Mouse (Mus musculus) limb, embryonic 10.5 days (tissue): ENCODE data around the gene Kalrn. TPM values are rescaled to one million over a fixed set of nuclear protein-coding genes. Genes with fewer than 3 reads are reported as not detected.

ENCODE experiments used
- DNase-seq: peaks from one replicate; pipeline ENCODE4 v3.0.0-alpha.2; 2017; ENCODE audit warnings: low spot score
- H3K27ac ChIP-seq: fragments of 300-500 bp; sonication (generic); 2 replicates; pipeline ENCODE4 v1.5.1; 2016; ENCODE audit warnings: mild to moderate bottlenecking
- H3K27me3 ChIP-seq: fragments of 300-500 bp; sonication (generic); 2 replicates; pipeline ENCODE4 v1.6.1; 2016; ENCODE audit warnings: low read depth, mild to moderate bottlenecking; ENCODE audit not compliant: poor library complexity, severe bottlenecking
- H3K36me3 ChIP-seq: fragments of 300-500 bp; sonication (generic); 2 replicates; pipeline ENCODE4 v1.6.1; 2016; ENCODE audit warnings: mild to moderate bottlenecking, moderate library complexity
- H3K4me1 ChIP-seq: fragments of 300-500 bp; sonication (generic); 2 replicates; pipeline ENCODE4 v1.6.1; 2016
- H3K4me3 ChIP-seq: fragments of 300-500 bp; sonication (generic); 2 replicates; pipeline ENCODE4 v1.5.1; 2016; ENCODE audit warnings: mild to moderate bottlenecking, moderate library complexity
- H3K9me3 ChIP-seq: fragments of 300-500 bp; sonication (generic); replicated peaks from 2 replicates; pipeline ENCODE4 v1.6.1; 2016; ENCODE audit warnings: mild to moderate bottlenecking
- WGBS: fragments of 180-500 bp; shearing (Covaris S2); methylation state at CpG from one replicate; pipeline ENCODE4 v1.1.7; 2016; 5-methylcytosine and 5-hydroxymethylcytosine counted together
- polyA plus RNA-seq: library from polyadenylated mRNA; unstranded; fragments of >200 nt; fragmentation: Nextera tagmentation; extraction: Ambion mirVana; gene quantifications from 2 replicates; pipeline ENCODE4 v1.2.1, GENCODE M21; 2016

Gene Kalrn
- polyA plus RNA-seq, 1 experiment from 2014 or later, result 8.3 TPM

DNA sequence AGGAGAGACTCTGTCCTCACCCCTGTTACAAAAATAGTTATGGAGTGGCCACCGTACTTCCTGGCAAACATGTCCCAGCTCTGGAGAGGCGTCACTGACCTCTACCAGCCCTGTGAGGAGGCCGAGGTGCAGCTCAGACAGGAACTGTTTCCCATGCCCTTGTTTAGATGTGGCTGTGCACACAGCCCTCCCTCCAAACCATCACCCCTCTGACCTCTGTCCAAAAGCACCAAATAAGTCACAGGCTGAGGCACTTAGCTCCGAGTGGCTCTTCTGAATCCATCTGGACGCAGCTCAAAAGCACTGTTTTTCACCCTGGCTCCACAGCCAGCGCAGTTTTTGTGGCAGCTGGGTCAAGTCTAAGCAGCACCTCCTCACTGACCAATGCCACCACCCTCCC is 220.6 kb downstream of the Kalrn start:
- peak; percentile 35 for DNase-seq
- 7% methylated on average over 6 of the region's 6 CpGs for WGBS
- H3K4me3 ChIP-seq, result no peak overlapping the region
- 0 out of 2 replicates have a peak overlapping the region, but pooled peaks have one; percentile 46 for H3K27ac ChIP-seq
- peaks cover 11% of the 10 kb centered on the region for H3K36me3 ChIP-seq
- no peaks in the 10 kb centered on the region for H3K27me3 ChIP-seq
- peaks cover 25% of the 10 kb centered on the region for H3K4me1 ChIP-seq
- no peaks in the 10 kb centered on the region for H3K9me3 ChIP-seq

DNA sequence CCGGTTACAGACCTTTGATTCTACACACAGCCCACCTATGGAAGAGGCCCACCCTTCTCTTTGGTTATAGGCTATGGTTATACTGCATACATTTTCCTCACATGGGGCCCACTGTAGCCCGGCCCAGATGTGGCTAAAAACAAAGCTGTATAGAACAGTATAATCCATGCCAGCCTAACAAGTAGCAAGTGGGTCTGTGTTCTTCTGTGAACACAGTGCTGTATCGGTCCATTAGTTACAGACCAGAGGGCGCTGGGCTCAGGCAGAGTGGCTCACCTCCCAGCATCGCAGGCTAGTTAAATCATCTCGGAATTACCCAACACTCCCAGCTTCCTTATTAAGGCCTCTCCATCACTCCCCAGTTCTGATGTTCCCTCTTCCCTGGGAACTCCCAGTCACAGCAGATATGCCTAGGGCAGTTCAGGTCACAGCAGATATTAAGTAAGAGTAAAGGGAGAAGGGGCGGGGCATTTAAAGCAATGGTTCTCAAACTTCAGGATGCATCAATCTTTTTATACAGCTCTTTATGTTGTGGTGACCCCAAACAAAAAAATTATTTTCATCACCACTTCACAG is 221.7 kb downstream of the Kalrn start:
- H3K4me3 ChIP-seq, result no peak overlapping the region
- H3K27me3 ChIP-seq, result no peaks in the 10 kb centered on the region
- H3K27ac ChIP-seq, result no peak overlapping the region
- H3K9me3 ChIP-seq, result no peaks in the 10 kb centered on the region
- H3K4me1 ChIP-seq, result peaks cover 31% of the 10 kb centered on the region
- H3K36me3 ChIP-seq, result peaks cover 6% of the 10 kb centered on the region
- no peak for DNase-seq
- 77% methylated on average over 7 of the region's 7 CpGs for WGBS

DNA sequence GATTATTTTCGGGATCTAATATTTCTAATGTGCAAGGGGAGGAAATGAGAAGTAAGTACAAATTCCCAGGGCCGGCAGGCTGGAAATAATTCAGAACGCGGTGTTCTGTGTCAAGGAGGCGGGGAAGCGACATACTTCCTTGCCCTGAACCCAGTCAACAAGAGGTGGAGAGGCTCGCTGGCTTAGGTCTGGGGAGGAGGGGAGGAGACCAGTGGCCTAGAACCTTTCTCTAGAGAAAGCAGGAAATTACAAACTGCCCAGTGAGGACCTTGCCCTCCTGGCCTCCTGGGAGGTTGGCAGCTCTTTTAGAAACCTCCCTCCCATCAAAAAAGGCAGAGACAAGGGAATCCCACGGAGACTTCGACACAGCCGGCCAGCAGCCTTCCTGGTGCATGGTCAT is 225.8 kb downstream of the Kalrn start:
- no peak overlapping the region for H3K4me3 ChIP-seq
- no peak overlapping the region for H3K27ac ChIP-seq
- DNase-seq, result no peak
- H3K4me1 ChIP-seq, result peaks cover 18% of the 10 kb centered on the region
- 74% methylated on average over 10 of the region's 10 CpGs for WGBS
- H3K27me3 ChIP-seq, result no peaks in the 10 kb centered on the region
- H3K36me3 ChIP-seq, result 0 out of 2 replicates have a peak, but pooled peaks cover 5% of the 10 kb centered on the region
- no peaks in the 10 kb centered on the region for H3K9me3 ChIP-seq

DNA sequence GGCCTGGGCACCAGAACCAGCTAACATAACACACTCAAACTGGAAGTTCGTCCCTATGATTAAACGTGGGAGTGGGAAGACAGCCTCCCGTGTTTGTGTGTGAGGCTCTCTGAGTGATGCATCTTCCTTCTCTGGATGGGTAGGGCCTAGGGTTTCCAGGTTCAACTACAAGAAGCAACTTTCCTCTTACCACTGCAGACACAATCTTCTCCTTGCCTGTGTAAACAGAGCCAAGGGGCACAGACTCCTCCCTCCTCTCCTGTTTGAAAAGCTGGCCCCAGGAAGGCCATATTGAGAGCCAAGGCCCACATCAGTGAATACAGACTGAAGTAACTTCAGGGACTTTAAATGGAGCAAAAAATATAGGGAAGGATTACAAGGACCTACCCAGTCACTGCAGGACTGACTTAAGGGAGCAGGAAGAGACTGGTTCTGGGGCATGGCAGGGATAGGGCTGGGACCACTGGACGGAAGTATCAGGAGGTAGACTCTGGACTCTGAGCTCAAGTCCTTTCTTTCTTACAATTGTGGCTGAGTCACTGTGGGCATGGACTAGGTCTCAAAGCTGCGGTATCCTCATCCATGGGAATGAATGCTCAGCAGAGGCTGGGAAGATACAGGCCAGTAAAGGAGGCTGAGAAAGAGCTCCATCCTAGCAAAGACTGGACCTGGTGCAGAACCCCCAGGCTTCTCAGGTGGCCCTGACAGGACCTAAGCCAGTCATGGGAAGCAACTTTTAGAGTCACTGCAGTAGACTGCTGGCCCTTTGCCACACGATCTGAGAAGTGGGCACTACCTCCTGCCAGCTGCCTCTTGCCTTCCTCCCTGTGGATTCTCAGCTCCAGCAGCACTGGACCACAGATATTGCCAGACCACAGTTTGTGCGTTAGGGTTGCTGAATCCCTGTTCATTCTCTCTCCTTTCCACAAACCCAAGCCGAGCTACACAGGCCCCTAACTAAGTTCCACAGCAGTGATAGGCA is 228.1 kb downstream of the Kalrn start:
- no peak overlapping the region for H3K27ac ChIP-seq
- DNase-seq, result no peak
- H3K4me3 ChIP-seq, result no peak overlapping the region
- H3K4me1 ChIP-seq, result peaks cover 7% of the 10 kb centered on the region; the same call in 1 of the 2 replicates
- WGBS, result 88% methylated on average over 8 of the region's 8 CpGs
- H3K36me3 ChIP-seq, result 0 out of 2 replicates have a peak, but pooled peaks cover 5% of the 10 kb centered on the region
- no peaks in the 10 kb centered on the region for H3K27me3 ChIP-seq
- no peaks in the 10 kb centered on the region for H3K9me3 ChIP-seq

DNA sequence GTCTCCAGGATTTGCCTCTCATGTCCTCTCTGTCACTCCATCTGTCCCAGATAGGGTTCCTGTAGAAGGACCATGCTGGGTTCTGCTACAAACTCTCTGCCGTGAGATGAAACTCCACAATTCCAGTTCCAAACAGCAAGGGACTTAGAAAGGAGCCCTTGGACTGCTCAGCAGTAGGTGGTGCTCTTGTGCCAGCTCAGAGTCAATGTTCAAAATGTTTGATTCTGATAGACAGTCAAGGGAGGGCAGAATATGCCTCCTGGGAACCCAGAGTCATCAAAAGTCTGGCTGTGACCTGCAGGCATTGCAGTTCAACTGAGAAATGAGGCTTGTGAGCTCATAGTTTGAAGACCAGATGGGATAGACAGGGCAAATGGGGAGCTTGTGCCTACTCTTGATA is 229.4 kb downstream of the Kalrn start:
- H3K36me3 ChIP-seq, result no peaks in the 10 kb centered on the region
- WGBS, result 53% methylated on average over 1 of the region's 1 CpGs
- no peaks in the 10 kb centered on the region for H3K9me3 ChIP-seq
- no peak overlapping the region for H3K27ac ChIP-seq
- DNase-seq, result no peak
- peaks cover 7% of the 10 kb centered on the region; the same call in 1 of the 2 replicates for H3K4me1 ChIP-seq
- H3K4me3 ChIP-seq, result no peak overlapping the region
- H3K27me3 ChIP-seq, result no peaks in the 10 kb centered on the region

DNA sequence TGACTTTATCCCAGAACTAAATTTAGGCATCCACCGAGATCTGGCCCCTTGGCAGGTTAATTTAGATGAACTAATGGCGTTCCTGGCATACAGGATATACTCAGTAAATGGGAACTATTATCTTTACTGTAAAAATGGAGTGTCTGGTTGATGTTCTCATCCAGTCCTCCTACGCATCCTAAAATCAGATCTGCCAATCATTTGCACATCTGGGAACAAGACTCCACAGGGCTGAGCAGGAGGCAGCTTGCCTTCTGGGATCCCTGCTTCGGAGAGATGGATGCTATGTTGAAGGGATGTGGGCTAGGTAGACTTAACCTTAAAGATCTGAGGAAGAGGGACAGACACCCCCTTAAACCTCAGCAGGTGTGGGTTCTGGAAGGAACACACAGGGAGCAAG is 230.2 kb downstream of the Kalrn start:
- DNase-seq, result no peak
- WGBS, result 83% methylated on average over 4 of the region's 4 CpGs
- Histone ChIP-seq H3K27ac (no peak overlapping the region), H3K4me1 (peaks cover 7% of the 10 kb centered on the region; the same call in 1 of the 2 replicates), H3K9me3 (no peaks in the 10 kb centered on the region), H3K4me3 (no peak overlapping the region), H3K27me3 (no peaks in the 10 kb centered on the region), H3K36me3 (no peaks in the 10 kb centered on the region)

DNA sequence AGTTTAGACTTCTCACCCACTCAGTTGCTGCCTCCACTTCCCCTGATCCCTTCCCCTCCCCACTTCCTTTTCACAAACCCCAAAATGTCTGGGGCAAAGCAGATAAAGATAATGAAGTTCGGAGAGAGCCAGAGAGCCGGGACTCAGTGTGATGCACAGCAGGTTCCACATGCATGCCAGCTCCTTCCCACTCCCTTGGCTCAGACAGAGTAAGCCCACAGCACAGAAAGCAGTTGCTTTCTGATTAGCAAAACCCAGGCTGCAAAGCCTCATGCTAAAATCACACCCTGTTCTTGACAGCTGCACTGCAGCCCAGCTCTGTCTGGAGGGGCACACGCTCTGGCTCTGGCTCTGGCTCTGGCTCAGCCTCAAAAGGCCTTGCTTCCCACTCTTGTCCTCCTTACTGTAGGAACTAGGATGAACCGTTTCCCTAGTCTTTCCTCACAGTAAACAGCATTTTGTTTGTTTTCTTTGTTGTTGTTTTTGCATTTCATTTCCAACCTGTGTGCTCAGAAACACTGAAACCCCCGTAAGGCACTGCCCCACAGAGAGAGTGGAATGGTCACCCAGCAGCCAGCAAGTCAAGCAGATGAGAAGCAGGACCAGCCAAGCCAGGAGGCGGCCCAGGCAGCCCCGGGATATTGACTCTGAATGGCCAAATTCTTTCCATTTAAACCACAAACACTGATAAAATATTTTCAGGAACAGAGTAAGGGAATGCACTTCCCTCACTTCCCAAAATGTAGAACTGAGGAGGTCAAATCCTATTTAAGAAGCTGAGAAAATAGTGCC is 230.8 kb downstream of the Kalrn start:
- no peak overlapping the region for H3K27ac ChIP-seq
- no peak for DNase-seq
- H3K4me3 ChIP-seq, result no peak overlapping the region
- H3K9me3 ChIP-seq, result no peaks in the 10 kb centered on the region
- no peaks in the 10 kb centered on the region for H3K27me3 ChIP-seq
- H3K4me1 ChIP-seq, result peaks cover 4% of the 10 kb centered on the region; the same call in 1 of the 2 replicates
- 82% methylated on average over 7 of the region's 7 CpGs for WGBS
- H3K36me3 ChIP-seq, result no peaks in the 10 kb centered on the region

DNA sequence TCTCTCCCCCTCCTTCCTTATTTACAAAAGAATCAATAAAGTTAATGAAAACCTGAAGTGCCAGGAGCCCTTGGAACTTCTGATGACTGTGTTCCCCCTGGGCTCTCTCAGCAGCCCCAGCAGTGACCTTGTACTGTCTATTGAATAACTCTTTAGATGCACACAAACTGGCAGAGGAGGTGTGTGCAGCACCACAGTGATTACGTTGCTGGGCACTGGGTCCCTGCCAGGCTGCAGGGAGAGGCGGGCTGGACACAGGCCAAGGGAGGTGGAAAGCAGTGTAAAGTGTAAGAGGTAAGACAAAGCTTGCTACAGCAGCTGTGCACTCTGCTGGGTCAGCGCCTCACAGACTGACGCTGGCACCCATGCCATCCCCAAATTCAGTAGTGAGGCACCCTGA is 238.4 kb downstream of the Kalrn start:
- no peak overlapping the region for H3K4me3 ChIP-seq
- peaks cover 9% of the 10 kb centered on the region for H3K36me3 ChIP-seq
- H3K9me3 ChIP-seq, result no peaks in the 10 kb centered on the region
- WGBS, result 84% methylated on average over 4 of the region's 4 CpGs
- no peaks in the 10 kb centered on the region for H3K27me3 ChIP-seq
- no peak overlapping the region for H3K27ac ChIP-seq
- peaks cover 19% of the 10 kb centered on the region for H3K4me1 ChIP-seq
- no peak for DNase-seq

DNA sequence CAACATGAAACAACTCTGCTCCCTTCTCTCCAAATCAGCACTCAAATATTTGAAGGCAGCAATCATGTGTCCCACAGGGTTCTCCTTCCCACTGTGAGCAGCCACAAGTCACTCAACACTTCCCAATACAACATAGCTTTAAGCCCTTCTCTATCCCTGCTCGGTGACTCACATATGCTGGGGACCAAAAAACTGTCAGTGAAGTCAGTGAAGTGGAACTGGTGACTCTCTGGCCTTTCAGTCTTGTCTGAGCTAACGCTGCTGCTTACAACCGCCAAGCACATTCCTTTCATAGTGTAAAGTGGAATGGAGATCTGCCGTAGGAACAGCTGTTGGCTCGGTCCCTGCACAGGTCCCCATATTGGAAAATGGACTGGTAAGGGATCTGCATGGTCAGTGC is 241.7 kb downstream of the Kalrn start:
- no peak overlapping the region for H3K4me3 ChIP-seq
- H3K27me3 ChIP-seq, result no peaks in the 10 kb centered on the region
- no peak overlapping the region for H3K27ac ChIP-seq
- H3K4me1 ChIP-seq, result peaks cover 17% of the 10 kb centered on the region
- no peak for DNase-seq
- 84% methylated on average over 5 of the region's 5 CpGs for WGBS
- no peaks in the 10 kb centered on the region for H3K9me3 ChIP-seq
- peaks cover 9% of the 10 kb centered on the region for H3K36me3 ChIP-seq

DNA sequence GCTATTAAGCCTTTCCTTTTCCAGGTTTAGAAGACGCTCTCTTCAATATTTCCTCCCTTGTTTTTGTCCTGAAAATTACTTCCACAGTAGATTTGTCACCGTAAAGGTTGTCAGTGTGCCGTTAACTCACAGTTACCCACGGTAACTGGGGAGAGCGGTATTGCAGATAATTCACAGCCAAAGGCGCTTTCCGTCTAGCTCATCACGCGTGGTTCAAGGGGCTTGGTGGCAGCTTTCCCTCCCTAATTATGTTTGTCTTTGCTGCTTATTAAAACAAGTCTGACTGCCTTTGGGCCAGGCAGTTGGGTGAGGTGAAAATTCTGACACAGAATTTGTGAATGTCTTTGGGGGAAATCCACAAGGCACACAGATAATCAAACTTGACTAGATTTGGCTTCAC is 243.5 kb downstream of the Kalrn start:
- no peak for DNase-seq
- WGBS, result 77% methylated on average over 9 of the region's 9 CpGs
- no peak overlapping the region for H3K27ac ChIP-seq
- no peaks in the 10 kb centered on the region for H3K9me3 ChIP-seq
- peaks cover 12% of the 10 kb centered on the region for H3K4me1 ChIP-seq
- no peak overlapping the region for H3K4me3 ChIP-seq
- no peaks in the 10 kb centered on the region for H3K27me3 ChIP-seq
- peaks cover 9% of the 10 kb centered on the region for H3K36me3 ChIP-seq

DNA sequence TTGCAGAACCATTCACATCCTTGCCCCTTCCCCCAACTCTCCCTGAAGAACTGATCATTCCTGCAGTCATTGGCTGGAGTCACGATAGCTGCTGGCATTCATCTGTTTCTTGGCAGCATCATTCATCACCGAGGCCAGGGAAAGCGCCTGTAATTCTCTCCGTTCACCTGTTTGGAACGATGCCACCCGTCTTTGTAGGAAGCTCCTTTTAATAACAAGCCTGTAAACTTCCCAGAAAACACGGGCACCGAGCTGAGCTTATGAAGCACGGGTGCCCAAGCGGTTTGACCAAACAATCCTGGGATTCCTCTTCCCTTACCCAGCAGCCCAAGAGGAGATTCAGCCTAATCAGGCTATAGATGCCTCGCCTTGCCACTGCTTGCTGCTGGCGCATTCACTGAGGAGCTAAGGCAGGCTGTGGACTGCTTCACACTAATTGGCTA is 243.9 kb downstream of the Kalrn start:
- Histone ChIP-seq H3K27ac (no peak overlapping the region), H3K36me3 (peaks cover 9% of the 10 kb centered on the region), H3K4me1 (peaks cover 7% of the 10 kb centered on the region), H3K4me3 (no peak overlapping the region), H3K9me3 (no peaks in the 10 kb centered on the region), H3K27me3 (no peaks in the 10 kb centered on the region)
- DNase-seq, result no peak
- WGBS, result 69% methylated on average over 12 of the region's 12 CpGs

DNA sequence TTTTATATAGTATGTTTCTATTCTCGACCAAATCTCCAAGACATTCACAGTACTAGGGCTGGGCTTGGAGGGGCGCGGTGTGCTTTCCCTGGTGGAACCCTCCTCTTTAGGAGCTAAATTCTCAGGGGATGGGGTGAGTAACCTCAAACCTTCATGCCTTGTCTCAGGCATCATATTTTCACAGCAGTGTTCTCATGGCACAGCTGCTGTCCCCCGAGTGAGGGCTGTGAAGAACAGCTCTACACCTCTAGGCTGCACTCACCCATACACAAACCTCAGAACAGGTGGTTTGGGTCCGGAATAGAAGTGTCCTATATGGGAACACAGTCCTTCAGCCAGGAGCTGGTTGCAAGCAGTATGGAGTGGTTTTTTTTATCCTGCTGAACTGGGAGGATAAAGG is 245.4 kb downstream of the Kalrn start:
- peaks cover 9% of the 10 kb centered on the region; the same call in 1 of the 2 replicates for H3K4me1 ChIP-seq
- DNase-seq, result no peak
- WGBS, result 88% methylated on average over 5 of the region's 5 CpGs

More for the DNA sequence above, 245.4 kb downstream of the Kalrn start:
- Histone ChIP-seq H3K27me3 (no peaks in the 10 kb centered on the region), H3K9me3 (no peaks in the 10 kb centered on the region), H3K27ac (no peak overlapping the region), H3K36me3 (peaks cover 9% of the 10 kb centered on the region), H3K4me3 (no peak overlapping the region)
